Mouse (Mus musculus): ENCODE measurements at regions not wholly inside any gene's neighbourhood (a gene's known extent, or its start where the extent isn't known, plus 50 kb on each side); places are given as distances from the start of the nearest gene placed in this dataset.

- no peak for DNase-seq
These were observed 187.2 kb downstream of the Ifng start for GRCm38 (mm10) chr10:118628000-118628399.

- no peak for DNase-seq
These were observed 188.7 kb downstream of the Ifng start for GRCm38 (mm10) chr10:118629360-118630040.

- no peak for DNase-seq
These were observed 190.9 kb downstream of the Ifng start for GRCm38 (mm10) chr10:118631786-118632185.

GRCm38 (mm10) chr10:118632187-118632586 is 191.3 kb downstream of the Ifng start:
- DNase-seq, result no peak

- DNase-seq, result no peak
These were observed 192.6 kb downstream of the Ifng start for GRCm38 (mm10) chr10:118633429-118633828.

- no peak for DNase-seq
These were observed 198.3 kb downstream of the Ifng start for GRCm38 (mm10) chr10:118639097-118639496.

- DNase-seq, result no peak
These were observed 199.4 kb downstream of the Ifng start for GRCm38 (mm10) chr10:118640121-118640809.

- no peak for DNase-seq
These were observed 200.1 kb downstream of the Ifng start for GRCm38 (mm10) chr10:118640810-118641427.

GRCm38 (mm10) chr10:118643622-118644021 is 202.8 kb downstream of the Ifng start:
- no peak for DNase-seq

GRCm38 (mm10) chr10:118648111-118648510 is 207.3 kb downstream of the Ifng start:
- peak; percentile 45 for DNase-seq

- DNase-seq, result no peak
These were observed 213.4 kb downstream of the Dyrk2 start for GRCm38 (mm10) chr10:118656561-118656960.

- no peak for DNase-seq
These were observed 204.0 kb downstream of the Dyrk2 start for GRCm38 (mm10) chr10:118666009-118666408.

GRCm38 (mm10) chr10:118675816-118676465 is 194.1 kb downstream of the Dyrk2 start:
- peak; percentile 64 for DNase-seq

- DNase-seq, result no peak
These were observed 191.1 kb downstream of the Dyrk2 start for GRCm38 (mm10) chr10:118678750-118679418.

GRCm38 (mm10) chr10:118679507-118679906 is 190.5 kb downstream of the Dyrk2 start:
- no peak for DNase-seq

GRCm38 (mm10) chr10:118680896-118681295 is 189.1 kb downstream of the Dyrk2 start:
- no peak for DNase-seq

- DNase-seq, result no peak
These were observed 186.7 kb downstream of the Dyrk2 start for GRCm38 (mm10) chr10:118683356-118683755.

GRCm38 (mm10) chr10:118699292-118699691 is 170.7 kb downstream of the Dyrk2 start:
- no peak for DNase-seq

- no peak for DNase-seq
These were observed 169.9 kb downstream of the Dyrk2 start for GRCm38 (mm10) chr10:118700115-118700514.

GRCm38 (mm10) chr10:118706020-118706419 is 164.0 kb downstream of the Dyrk2 start:
- no peak for DNase-seq

GRCm38 (mm10) chr10:118709718-118710117 is 160.3 kb downstream of the Dyrk2 start:
- no peak for DNase-seq

- no peak for DNase-seq
These were observed 158.5 kb downstream of the Dyrk2 start for GRCm38 (mm10) chr10:118711529-118711928.

- peak; percentile 11 for DNase-seq
These were observed 158.1 kb downstream of the Dyrk2 start for GRCm38 (mm10) chr10:118711951-118712350.
